Mouse (Mus musculus): ENCODE measurements around the gene Tmem145. TPM values are rescaled to one million over a fixed set of nuclear protein-coding genes. Genes with fewer than 3 reads are reported as not detected.
"Not testable (repeated sequence)": the region's sequence is repeated elsewhere in the genome, so short reads cannot be mapped to it uniquely, and the experiment has no call there.

Tmem145 gene
- polyA plus RNA-seq (2012; ENCODE audit: insufficient read depth, low replicate concordance): 0.16 TPM in 1 of 2 replicates, not detected in the other

- Histone ChIP-seq H3K4me3 (replicated peaks) (peak within 1 kb of the TSS; percentile 85), H3K9me3 (no peaks in the 10 kb centered on the region), H3K4me1 (peaks cover 17% of the 10 kb centered on the region), H3K36me3 (replicated peaks; ENCODE audit: low read length) (no peaks in the 10 kb centered on the region), H3K27me3 (replicated peaks) (peaks cover 76% of the 10 kb centered on the region)
- TF ChIP-seq FLI1 (IDR thresholded peaks at IDR 0.05; ENCODE audit: low read length) (no peak), GATA1 (IDR thresholded peaks at IDR 0.05; ENCODE audit: borderline replicate concordance, low read length) (no peak)
These were observed at the start of gene Tmem145 for GRCm38 (mm10) chr7:25305956-25306613. TSS of gene Tmem145 (plus strand) at chr7:25306106.

GRCm38 (mm10) chr7:25261896-25262295, 44.0 kb upstream of the Tmem145 start:
- TF ChIP-seq FLI1 (IDR thresholded peaks at IDR 0.05; ENCODE audit: low read length): no peak
- TF ChIP-seq GATA1 (IDR thresholded peaks at IDR 0.05; ENCODE audit: borderline replicate concordance, low read length): no peak
- H3K27me3 ChIP-seq (replicated peaks): no peaks in the 10 kb centered on the region
- no peaks in the 10 kb centered on the region for H3K36me3 ChIP-seq (replicated peaks; ENCODE audit: low read length)
- H3K4me1 ChIP-seq: peaks cover 27% of the 10 kb centered on the region
- no peak overlapping the region for H3K4me3 ChIP-seq (replicated peaks)
- H3K9me3 ChIP-seq: no peaks in the 10 kb centered on the region

- no peak for TF ChIP-seq GATA1 (IDR thresholded peaks at IDR 0.05; ENCODE audit: borderline replicate concordance, low read length)
- TF ChIP-seq FLI1 (IDR thresholded peaks at IDR 0.05; ENCODE audit: low read length): no peak
- Histone ChIP-seq H3K9me3 (no peaks in the 10 kb centered on the region), H3K27me3 (replicated peaks) (no peaks in the 10 kb centered on the region), H3K4me1 (peaks cover 29% of the 10 kb centered on the region), H3K36me3 (replicated peaks; ENCODE audit: low read length) (no peaks in the 10 kb centered on the region), H3K4me3 (replicated peaks) (no peak overlapping the region)
These were observed 41.7 kb upstream of the Tmem145 start for GRCm38 (mm10) chr7:25263968-25264870.

GRCm38 (mm10) chr7:25265743-25266142, 40.2 kb upstream of the Tmem145 start:
- not testable (repeated sequence) for H3K27me3 ChIP-seq (replicated peaks); H3K9me3 ChIP-seq; H3K4me3 ChIP-seq (replicated peaks)
- peaks cover 11% of the 10 kb centered on the region for H3K36me3 ChIP-seq (replicated peaks; ENCODE audit: low read length)
- H3K4me1 ChIP-seq: peaks cover 45% of the 10 kb centered on the region

- Histone ChIP-seq H3K4me1 (peaks cover 51% of the 10 kb centered on the region), H3K4me3 (replicated peaks) (peak overlapping the region; percentile 98), H3K27me3 (replicated peaks) (no peaks in the 10 kb centered on the region), H3K36me3 (replicated peaks; ENCODE audit: low read length) (peaks cover 17% of the 10 kb centered on the region), H3K9me3 (no peaks in the 10 kb centered on the region)
- TF ChIP-seq FLI1 (IDR thresholded peaks at IDR 0.05; ENCODE audit: low read length): no peak
- TF ChIP-seq GATA1 (IDR thresholded peaks at IDR 0.05; ENCODE audit: borderline replicate concordance, low read length): no peak
These were observed 39.5 kb upstream of the Tmem145 start for GRCm38 (mm10) chr7:25266180-25266962.

- TF ChIP-seq GATA1 (IDR thresholded peaks at IDR 0.05; ENCODE audit: borderline replicate concordance, low read length) (no peak), FLI1 (IDR thresholded peaks at IDR 0.05; ENCODE audit: low read length) (no peak)
- H3K27me3 ChIP-seq (replicated peaks): no peaks in the 10 kb centered on the region
- H3K36me3 ChIP-seq (replicated peaks; ENCODE audit: low read length): peaks cover 27% of the 10 kb centered on the region
- peaks cover 60% of the 10 kb centered on the region for H3K4me1 ChIP-seq
- no peaks in the 10 kb centered on the region for H3K9me3 ChIP-seq
- H3K4me3 ChIP-seq (replicated peaks): peak within 1 kb of the TSS; percentile 98
These were observed 38.6 kb upstream of the Tmem145 start, which contains the start of gene Cic for GRCm38 (mm10) chr7:25267301-25267750. TSS of gene Cic (plus strand) at chr7:25267704.

- Histone ChIP-seq H3K9me3 (no peaks in the 10 kb centered on the region), H3K4me3 (replicated peaks) (peak overlapping the region; percentile 98), H3K36me3 (replicated peaks; ENCODE audit: low read length) (peaks cover 32% of the 10 kb centered on the region), H3K4me1 (peaks cover 64% of the 10 kb centered on the region), H3K27me3 (replicated peaks) (no peaks in the 10 kb centered on the region)
- TF ChIP-seq FLI1 (IDR thresholded peaks at IDR 0.05; ENCODE audit: low read length) (no peak), GATA1 (IDR thresholded peaks at IDR 0.05; ENCODE audit: borderline replicate concordance, low read length) (no peak)
These were observed 38.0 kb upstream of the Tmem145 start for GRCm38 (mm10) chr7:25267751-25268463.

GRCm38 (mm10) chr7:25268588-25268987, 37.3 kb upstream of the Tmem145 start:
- Histone ChIP-seq H3K9me3 (no peaks in the 10 kb centered on the region), H3K27me3 (replicated peaks) (no peaks in the 10 kb centered on the region), H3K4me3 (replicated peaks) (peak overlapping the region; percentile 98), H3K4me1 (peaks cover 69% of the 10 kb centered on the region), H3K36me3 (replicated peaks; ENCODE audit: low read length) (peaks cover 39% of the 10 kb centered on the region)
- TF ChIP-seq GATA1 (IDR thresholded peaks at IDR 0.05; ENCODE audit: borderline replicate concordance, low read length) (no peak), FLI1 (IDR thresholded peaks at IDR 0.05; ENCODE audit: low read length) (no peak)

GRCm38 (mm10) chr7:25269029-25269428, 36.9 kb upstream of the Tmem145 start:
- peaks cover 73% of the 10 kb centered on the region for H3K4me1 ChIP-seq
- no peaks in the 10 kb centered on the region for H3K27me3 ChIP-seq (replicated peaks)
- no peaks in the 10 kb centered on the region for H3K9me3 ChIP-seq
- no peak for TF ChIP-seq GATA1 (IDR thresholded peaks at IDR 0.05; ENCODE audit: borderline replicate concordance, low read length)
- no peak for TF ChIP-seq FLI1 (IDR thresholded peaks at IDR 0.05; ENCODE audit: low read length)
- H3K36me3 ChIP-seq (replicated peaks; ENCODE audit: low read length): peaks cover 44% of the 10 kb centered on the region
- peak overlapping the region; percentile 98 for H3K4me3 ChIP-seq (replicated peaks)

All from megakaryocyte, embryonic 14.5 days (primary cell).